Mouse (Mus musculus): ENCODE measurements around the gene Pbx4. TPM values are rescaled to one million over a fixed set of nuclear protein-coding genes. Genes with fewer than 3 reads are reported as not detected.

Pbx4 gene
- total and polyA plus RNA-seq, 3 experiments = 1.0 to 5.9 (median 2.4) TPM

- TF ChIP-seq MXI1 (IDR thresholded peaks at IDR 0.05; ENCODE audit: low read depth, low read length) (no peak), JUN (IDR thresholded peaks at IDR 0.05; ENCODE audit: insufficient read depth, low read depth, low read length) (no peak), BHLHE40 (IDR thresholded peaks at IDR 0.05; ENCODE audit: low read depth, low read length) (no peak), USF1 (IDR thresholded peaks at IDR 0.05; ENCODE audit: low read depth, low read length) (no peak), ELF1 (IDR thresholded peaks at IDR 0.05; ENCODE audit: low read depth, low read length) (peak; percentile 35; the same call in 1 of the 2 replicates), PAX5 (IDR thresholded peaks at IDR 0.05; ENCODE audit: low read length) (no peak), POLR2A (IDR thresholded peaks at IDR 0.05; ENCODE audit: low read depth, low read length) (no peak), POLR2AphosphoS2 (IDR thresholded peaks at IDR 0.05; ENCODE audit: low read depth, low read length) (no peak), RAD21 (IDR thresholded peaks at IDR 0.05; ENCODE audit: low read depth, low read length) (peak; percentile 92), TBP (conservative IDR thresholded peaks at IDR 0.05; ENCODE audit: low read depth, low read length) (no peak), MYC (IDR thresholded peaks at IDR 0.05; ENCODE audit: low read depth, low read length) (peak; percentile 35; the same call in 1 of the 2 replicates), MAX (IDR thresholded peaks at IDR 0.05; ENCODE audit: low read length) (no peak)
Observed at GRCm38 (mm10) chr8:69874155-69874554, 41.9 kb downstream of the Pbx4 start (continued).

DNA sequence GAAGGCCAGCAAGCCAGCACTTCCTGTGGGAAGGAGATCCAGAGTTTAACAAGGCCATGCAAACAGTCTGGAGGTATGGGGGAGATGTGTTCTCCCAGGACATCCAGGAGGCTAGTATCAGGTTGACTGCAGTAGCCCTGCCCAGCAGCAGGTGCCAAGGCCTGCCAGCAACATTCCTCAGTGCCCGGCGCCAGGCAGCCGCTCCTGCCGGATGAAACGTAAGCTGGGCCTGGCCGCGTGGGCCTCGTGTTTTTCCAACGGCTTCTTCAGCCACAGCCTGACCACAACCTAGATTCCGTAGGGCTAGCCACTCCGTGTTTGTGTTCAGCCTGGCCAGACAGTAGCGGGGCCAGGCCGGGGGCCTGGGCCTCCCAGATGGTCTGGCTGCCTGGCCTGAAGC, 42.4 kb downstream of the Pbx4 start:
- no peak overlapping the region for H3K4me3 ChIP-seq (replicated peaks in 1 of 3; ENCODE audit: low read depth in 2 of 3, low read length in 2 of 3, poor library complexity in 1 of 3)
- H3K27ac ChIP-seq (ENCODE audit: insufficient read depth, low read depth) = no peak overlapping the region
- H3K27me3 ChIP-seq (replicated peaks) = no peaks in the 10 kb centered on the region
- in situ Hi-C loops (cut with MboI; ENCODE audit: low pct_ligation_motif_present, low pct_unique_long_range_greater_than_20kb, low sequenced_read_pairs) (no loop called here), dilution Hi-C loops (cut with MboI; ENCODE audit: extremely low pct_ligation_motif_present, extremely low pct_unique_long_range_greater_than_20kb, low sequenced_read_pairs) (no loop called here)
- no peaks in the 10 kb centered on the region for H3K36me3 ChIP-seq (replicated peaks in 1 of 2; ENCODE audit: control insufficient read depth in 1 of 2, insufficient read depth in 1 of 2, low read length in 1 of 2)
- no peaks in the 10 kb centered on the region for H3K79me2 ChIP-seq (replicated peaks; ENCODE audit: control insufficient read depth, extremely low read depth, insufficient read depth, poor library complexity, severe bottlenecking)
- H3K9ac ChIP-seq (ENCODE audit: insufficient read depth, low read depth) = no peak overlapping the region
- no peak for DNase-seq (ENCODE audit: extremely low read depth)
- H3K4me2 ChIP-seq (ENCODE audit: insufficient read depth, low read depth, poor library complexity, severe bottlenecking) = no peak overlapping the region
- H3K9me3 ChIP-seq (replicated peaks; ENCODE audit: low read length) = no peaks in the 10 kb centered on the region
- no peak for TF ChIP-seq SMC3 (IDR thresholded peaks at IDR 0.05; ENCODE audit: low read depth, low read length)
- no peaks in the 10 kb centered on the region for H3K4me1 ChIP-seq (ENCODE audit: control insufficient read depth in 1 of 2, insufficient read depth in 2 of 2)

DNA sequence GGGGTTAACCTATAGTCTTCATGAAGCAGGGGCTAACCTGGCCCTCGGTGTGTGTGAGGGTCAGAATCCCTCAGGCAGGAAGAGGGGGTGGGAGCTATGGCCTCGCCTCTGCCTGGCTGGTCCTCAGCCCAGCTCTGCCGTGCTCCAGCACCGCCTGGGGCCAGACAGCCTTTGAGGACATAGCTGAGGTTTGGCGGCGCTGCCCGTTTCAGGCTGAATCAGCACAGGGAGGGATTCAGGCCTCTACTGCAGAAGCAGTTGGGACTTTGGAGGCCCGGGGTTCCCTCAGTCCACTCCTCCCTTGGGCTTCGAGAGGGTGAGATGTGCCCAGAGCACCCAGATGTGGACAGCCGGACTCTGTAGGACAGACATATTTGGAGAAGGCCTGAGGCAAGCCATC, 43.8 kb downstream of the Pbx4 start:
- H3K9ac ChIP-seq (ENCODE audit: insufficient read depth, low read depth) = no peak overlapping the region
- H3K79me2 ChIP-seq (replicated peaks; ENCODE audit: control insufficient read depth, extremely low read depth, insufficient read depth, poor library complexity, severe bottlenecking) = no peaks in the 10 kb centered on the region
- in situ Hi-C loops (cut with MboI; ENCODE audit: low pct_ligation_motif_present, low pct_unique_long_range_greater_than_20kb, low sequenced_read_pairs) (no loop called here), dilution Hi-C loops (cut with MboI; ENCODE audit: extremely low pct_ligation_motif_present, extremely low pct_unique_long_range_greater_than_20kb, low sequenced_read_pairs) (no loop called here)
- TF ChIP-seq SMC3 (IDR thresholded peaks at IDR 0.05; ENCODE audit: low read depth, low read length) (no peak), PAX5 (IDR thresholded peaks at IDR 0.05; ENCODE audit: low read length) (no peak), KAT2A (IDR thresholded peaks at IDR 0.05; ENCODE audit: insufficient replicate concordance, low read length) (no peak), CHD2 (IDR thresholded peaks at IDR 0.05; ENCODE audit: low read length) (no peak), NRF1 (IDR thresholded peaks at IDR 0.05; ENCODE audit: low read depth, low read length) (no peak), UBTF (IDR thresholded peaks at IDR 0.05; ENCODE audit: low read depth, low read length) (no peak), USF2 (conservative IDR thresholded peaks at IDR 0.05; ENCODE audit: low read depth, low read length) (no peak), SIN3A (IDR thresholded peaks at IDR 0.05; ENCODE audit: low read length) (no peak), NELFE (IDR thresholded peaks at IDR 0.05; ENCODE audit: low read depth, low read length) (no peak), EP300 (IDR thresholded peaks at IDR 0.05; ENCODE audit: low read length) (no peak), RAD21 (IDR thresholded peaks at IDR 0.05; ENCODE audit: low read depth, low read length) (no peak), ZNF384 (IDR thresholded peaks at IDR 0.05; ENCODE audit: low read depth, low read length) (no peak), MAX (IDR thresholded peaks at IDR 0.05; ENCODE audit: low read length) (no peak)
- H3K4me2 ChIP-seq (ENCODE audit: insufficient read depth, low read depth, poor library complexity, severe bottlenecking) = no peak overlapping the region
- DNase-seq (ENCODE audit: extremely low read depth) = no peak
- peaks cover 8% of the 10 kb centered on the region for H3K9me3 ChIP-seq (replicated peaks; ENCODE audit: low read length)
- no peaks in the 10 kb centered on the region for H3K27me3 ChIP-seq (replicated peaks)
- H3K4me1 ChIP-seq (ENCODE audit: control insufficient read depth in 1 of 2, insufficient read depth in 2 of 2) = no peaks in the 10 kb centered on the region
- no peak overlapping the region for H3K27ac ChIP-seq (ENCODE audit: insufficient read depth, low read depth)
- H3K4me3 ChIP-seq (replicated peaks in 1 of 3; ENCODE audit: low read depth in 2 of 3, low read length in 2 of 3, poor library complexity in 1 of 3) = no peak overlapping the region
- peaks cover 0 to 2% of the 10 kb centered on the region in 2 experiments for H3K36me3 ChIP-seq (replicated peaks in 1 of 2; ENCODE audit: control insufficient read depth in 1 of 2, insufficient read depth in 1 of 2, low read length in 1 of 2)

Data from CH12.LX (cell line).